Mouse (Mus musculus): Measurements from ENCODE around the gene Paqr5. TPM values are rescaled to one million over a fixed set of nuclear protein-coding genes. Genes with fewer than 3 reads are reported as not detected.

Gene Paqr5
- polyA plus RNA-seq, 1 experiment: not detected

DNA sequence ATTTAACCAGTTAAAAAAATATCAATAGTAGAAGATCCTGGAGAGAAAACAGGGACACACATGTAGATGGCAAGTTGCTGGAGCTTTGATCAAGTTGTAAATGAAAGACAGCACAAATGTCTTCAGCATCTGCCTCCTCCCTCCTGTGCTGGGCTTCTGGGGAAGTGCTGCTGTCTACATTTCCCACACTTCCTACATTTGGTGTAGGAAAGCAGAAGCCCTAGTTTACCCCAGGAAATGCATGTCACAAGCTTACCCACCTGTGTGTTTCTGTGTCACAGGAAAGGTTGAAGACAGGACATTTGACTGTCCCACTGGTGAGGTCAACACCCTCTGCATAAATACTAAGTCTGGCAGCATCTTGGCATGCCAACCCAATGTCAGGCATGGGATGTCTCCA is 71.9 kb downstream of the Paqr5 start:
- Histone ChIP-seq H3K4me3 (ENCODE audit: insufficient read depth, low read depth, low read length) (no peak overlapping the region), H3K4me1 (ENCODE audit: control insufficient read depth, insufficient read depth, insufficient read length, low read length) (peaks cover under 1% of the 10 kb centered on the region; the same call in 1 of the 2 replicates), H3K27ac (replicated peaks; ENCODE audit: low read depth, low read length) (no peak overlapping the region)

GRCm38 (mm10) chr9:61952241-61952640 is 74.4 kb downstream of the Paqr5 start:
- Histone ChIP-seq H3K4me1 (ENCODE audit: control insufficient read depth, insufficient read depth, insufficient read length, low read length) (no peaks in the 10 kb centered on the region), H3K27ac (replicated peaks; ENCODE audit: low read depth, low read length) (no peak overlapping the region), H3K4me3 (ENCODE audit: insufficient read depth, low read depth, low read length) (no peak overlapping the region)

DNA sequence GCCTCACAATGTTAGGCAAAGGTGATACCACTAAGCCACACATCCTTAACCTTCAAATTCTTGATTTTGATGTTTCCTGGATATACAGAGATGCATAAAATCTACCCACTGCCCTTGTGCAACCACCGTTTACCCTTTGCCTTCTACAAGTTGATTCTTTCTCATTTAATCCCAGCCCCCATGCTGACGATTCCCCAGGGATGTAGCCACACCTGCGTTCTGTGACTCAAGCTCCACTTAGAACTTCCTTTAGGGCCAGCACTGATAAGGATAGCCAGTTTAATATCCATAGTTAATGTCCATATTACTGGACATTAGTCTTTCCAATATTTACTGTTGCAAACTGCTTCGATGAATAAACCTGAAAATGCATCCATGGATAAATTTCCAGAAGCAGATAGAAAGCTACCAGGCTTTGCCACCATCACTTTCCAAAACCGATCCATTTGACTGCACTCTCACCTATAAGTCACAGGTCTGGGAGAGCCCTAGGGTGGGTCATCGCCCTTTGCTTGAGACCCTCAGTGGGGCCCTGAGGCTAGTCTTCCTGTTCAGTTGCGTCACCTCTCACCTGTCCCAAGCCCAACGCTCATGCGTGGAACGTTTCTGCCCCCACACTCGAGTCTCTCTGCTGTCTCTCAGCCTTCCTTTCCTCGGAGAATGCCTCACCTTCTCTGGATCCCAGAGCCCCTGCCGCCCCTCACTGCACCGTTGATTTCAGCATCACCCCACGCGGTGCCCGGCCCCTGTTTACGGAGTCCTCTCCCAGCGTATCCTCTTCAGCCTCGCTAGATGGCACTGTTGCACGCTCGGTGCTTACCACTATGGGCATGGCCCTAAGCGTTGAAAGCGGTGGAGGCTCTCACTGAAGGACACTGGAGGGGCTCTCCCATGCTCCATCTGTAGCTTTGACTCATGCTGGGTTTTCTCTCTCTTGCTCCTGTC is 79.0 kb downstream of the Paqr5 start:
- Histone ChIP-seq H3K4me1 (ENCODE audit: control insufficient read depth, insufficient read depth, insufficient read length, low read length) (no peaks in the 10 kb centered on the region), H3K27ac (replicated peaks; ENCODE audit: low read depth, low read length) (peak overlapping the region; percentile 93), H3K4me3 (ENCODE audit: insufficient read depth, low read depth, low read length) (peak overlapping the region; percentile 66)

DNA sequence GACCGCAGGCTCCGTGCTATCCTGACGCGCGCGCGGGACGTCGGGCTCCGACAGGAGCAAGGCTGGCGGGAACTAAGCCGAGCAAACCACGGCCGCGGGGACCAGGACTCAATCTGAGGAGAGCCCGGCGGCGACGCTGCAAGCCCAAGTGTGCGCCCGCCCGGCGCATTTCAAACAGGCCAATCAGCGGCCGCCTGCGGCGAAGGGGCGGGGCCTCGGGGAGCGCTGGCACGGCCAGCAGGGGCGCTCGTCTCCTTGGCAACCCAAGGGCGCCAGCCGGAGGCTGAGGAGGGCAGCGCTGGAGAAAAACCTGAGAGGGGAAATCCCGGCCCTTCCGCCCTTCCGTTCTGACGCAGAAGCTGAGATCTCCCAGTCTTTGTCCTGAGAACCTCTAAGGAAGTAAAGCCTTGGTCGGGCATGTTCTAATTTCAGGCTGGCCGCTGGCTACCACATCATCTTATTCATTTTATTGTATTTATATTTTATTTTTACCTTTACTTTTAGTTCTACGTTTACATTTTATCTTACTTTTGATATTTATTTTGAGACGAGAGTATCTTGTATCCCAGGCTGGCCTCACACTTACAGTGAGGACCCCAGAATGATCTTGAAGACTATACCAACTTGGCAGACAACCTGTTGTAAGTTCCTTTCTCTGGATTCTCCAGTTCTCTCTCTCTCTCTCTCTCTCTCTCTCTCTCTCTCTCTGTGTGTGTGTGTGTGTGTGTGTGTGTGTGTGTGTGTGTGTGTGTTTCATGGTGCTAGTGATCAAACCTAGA is 79.8 kb downstream of the Paqr5 start, which contains the start of gene Kif23:
Gene Kif23 (minus strand): TSS at position 152 of the 779 bp plus-strand sequence.
- Histone ChIP-seq H3K4me1 (ENCODE audit: control insufficient read depth, insufficient read depth, insufficient read length, low read length) (no peaks in the 10 kb centered on the region), H3K4me3 (ENCODE audit: insufficient read depth, low read depth, low read length) (peak within 1 kb of the TSS; percentile 82), H3K27ac (replicated peaks; ENCODE audit: low read depth, low read length) (peak within 1 kb of the TSS; percentile 93)

DNA sequence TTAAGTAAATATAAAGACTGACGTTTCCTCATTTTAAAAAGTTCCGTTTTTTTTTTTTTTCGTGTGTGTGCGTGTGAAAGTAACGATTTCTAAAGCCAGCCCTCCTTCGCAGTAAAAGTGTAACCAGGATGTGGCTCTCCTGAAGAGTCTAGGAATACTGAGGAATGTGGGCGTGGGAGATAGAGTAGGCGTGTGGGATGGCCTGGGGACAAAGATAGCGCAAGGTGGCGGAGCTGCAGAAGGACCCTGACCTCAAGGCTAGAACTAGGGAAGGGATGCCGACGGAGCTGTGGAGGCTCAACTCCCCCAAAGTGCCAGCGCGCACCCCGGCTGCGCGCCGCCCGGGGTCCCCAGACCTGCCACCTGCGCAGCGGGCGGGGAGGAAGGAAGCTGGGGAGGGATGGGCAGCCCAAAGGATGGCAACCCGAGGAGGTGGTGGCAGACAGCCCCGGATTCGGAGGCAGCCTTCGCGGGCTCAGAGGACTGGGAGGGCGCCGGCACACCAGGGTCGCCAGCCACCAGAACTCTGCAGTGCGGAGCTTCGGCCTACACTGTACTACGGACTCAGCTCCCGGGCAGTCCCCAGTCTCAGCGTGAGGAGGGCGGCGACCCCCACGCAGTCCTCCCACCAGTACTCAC is 80.6 kb downstream of the Paqr5 start:
- Histone ChIP-seq H3K27ac (replicated peaks; ENCODE audit: low read depth, low read length) (no peak overlapping the region), H3K4me1 (ENCODE audit: control insufficient read depth, insufficient read depth, insufficient read length, low read length) (no peaks in the 10 kb centered on the region), H3K4me3 (ENCODE audit: insufficient read depth, low read depth, low read length) (peak overlapping the region; percentile 82)

DNA sequence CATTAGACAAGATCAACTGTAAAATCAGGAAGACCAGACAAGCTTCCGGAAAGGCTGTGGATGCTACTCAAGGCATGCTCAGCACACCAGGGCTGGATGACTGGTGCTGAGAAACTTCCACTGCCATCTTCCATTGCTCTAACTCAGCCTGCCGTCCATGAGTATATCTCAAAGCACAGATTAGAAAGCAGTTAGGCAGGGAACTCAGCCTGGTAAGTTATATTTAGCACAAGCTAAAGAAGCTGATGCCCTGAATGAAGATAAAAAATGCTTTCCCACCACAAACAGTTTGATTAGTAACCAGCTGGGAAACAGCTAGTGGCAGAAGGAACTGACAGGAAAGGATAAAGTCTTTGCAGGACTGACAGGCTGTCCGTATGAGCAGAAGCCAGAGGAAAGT is 85.6 kb downstream of the Paqr5 start:
- H3K27ac ChIP-seq (replicated peaks; ENCODE audit: low read depth, low read length): no peak overlapping the region
- H3K4me1 ChIP-seq (ENCODE audit: control insufficient read depth, insufficient read depth, insufficient read length, low read length): no peaks in the 10 kb centered on the region
- no peak overlapping the region for H3K4me3 ChIP-seq (ENCODE audit: insufficient read depth, low read depth, low read length)

DNA sequence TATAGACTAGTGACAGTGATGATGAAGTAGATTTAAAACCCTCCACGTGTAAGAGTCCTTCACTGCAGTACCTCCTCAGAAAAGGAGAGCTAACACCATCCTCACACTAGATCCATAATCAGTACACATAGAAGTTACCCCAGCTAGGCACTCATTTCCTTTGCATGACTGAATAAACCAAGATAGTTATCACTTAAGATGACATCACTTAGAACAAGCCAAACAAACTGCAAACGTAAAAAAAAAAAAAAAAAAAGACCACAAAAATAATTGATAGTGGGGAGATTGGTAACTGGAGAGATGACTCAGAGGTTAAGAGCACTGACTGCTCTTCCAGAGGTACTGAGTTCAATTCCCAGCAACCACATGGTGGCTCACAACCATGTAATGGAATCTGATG is 93.3 kb downstream of the Paqr5 start:
- no peak overlapping the region for H3K4me3 ChIP-seq (ENCODE audit: insufficient read depth, low read depth, low read length)
- H3K4me1 ChIP-seq (ENCODE audit: control insufficient read depth, insufficient read depth, insufficient read length, low read length): no peaks in the 10 kb centered on the region
- no peak overlapping the region for H3K27ac ChIP-seq (replicated peaks; ENCODE audit: low read depth, low read length)

- no peak overlapping the region for H3K27ac ChIP-seq (replicated peaks; ENCODE audit: low read depth, low read length)
- no peaks in the 10 kb centered on the region for H3K4me1 ChIP-seq (ENCODE audit: control insufficient read depth, insufficient read depth, insufficient read length, low read length)
- H3K4me3 ChIP-seq (ENCODE audit: insufficient read depth, low read depth, low read length): no peak overlapping the region
Observed at GRCm38 (mm10) chr9:61932009-61932408, 94.6 kb downstream of the Paqr5 start.

- Histone ChIP-seq H3K4me3 (ENCODE audit: insufficient read depth, low read depth, low read length) (no peak overlapping the region), H3K4me1 (ENCODE audit: control insufficient read depth, insufficient read depth, insufficient read length, low read length) (no peaks in the 10 kb centered on the region)
Observed at GRCm38 (mm10) chr9:61925086-61925660, 101.5 kb downstream of the Paqr5 start.

DNA sequence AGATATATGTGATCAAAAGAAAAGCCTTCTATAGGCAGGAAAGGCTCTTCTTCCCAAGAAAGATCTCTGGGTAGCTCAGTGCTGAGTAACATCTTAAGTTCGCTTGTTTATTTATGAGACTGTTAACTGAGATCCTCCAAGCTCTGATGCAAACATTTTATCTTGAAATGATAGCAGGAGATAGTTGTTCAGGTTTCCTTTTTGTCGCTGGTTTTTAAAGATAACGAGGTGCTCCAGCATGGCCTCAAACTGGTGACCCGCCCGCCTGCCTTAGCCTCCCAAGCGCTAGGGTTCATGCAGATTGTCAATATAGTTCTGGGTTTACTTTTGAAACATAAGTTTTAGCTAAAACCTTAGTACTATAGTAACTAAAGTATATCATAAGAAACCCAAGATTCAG is 106.3 kb downstream of the Paqr5 start:
- Histone ChIP-seq H3K4me1 (ENCODE audit: control insufficient read depth, insufficient read depth, insufficient read length, low read length) (no peaks in the 10 kb centered on the region), H3K27ac (replicated peaks; ENCODE audit: low read depth, low read length) (no peak overlapping the region), H3K4me3 (ENCODE audit: insufficient read depth, low read depth, low read length) (no peak overlapping the region)

More at GRCm38 (mm10) chr9:61925086-61925660, 101.5 kb downstream of the Paqr5 start:
- H3K27ac ChIP-seq (replicated peaks; ENCODE audit: low read depth, low read length): no peak overlapping the region

DNA sequence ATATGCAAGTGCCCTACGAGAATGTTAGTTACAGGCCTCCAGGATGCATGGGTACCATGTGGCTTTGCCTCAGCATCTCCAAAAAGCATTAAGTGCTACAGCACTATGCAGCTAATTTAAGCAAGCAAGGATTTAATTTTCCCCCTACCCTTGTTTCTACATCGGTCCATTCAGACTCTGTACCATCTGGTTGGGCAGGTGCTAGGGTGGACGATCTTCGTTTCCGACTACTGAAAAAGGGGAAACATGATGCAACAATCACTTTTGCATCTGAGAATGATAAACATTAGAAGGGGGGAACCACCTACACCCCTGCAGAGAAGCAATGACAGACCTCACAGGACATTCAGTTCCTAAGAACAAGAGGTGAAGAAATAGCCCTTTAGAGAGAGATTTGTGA is 107.2 kb downstream of the Paqr5 start:
- Histone ChIP-seq H3K27ac (replicated peaks; ENCODE audit: low read depth, low read length) (no peak overlapping the region), H3K4me1 (ENCODE audit: control insufficient read depth, insufficient read depth, insufficient read length, low read length) (no peaks in the 10 kb centered on the region), H3K4me3 (ENCODE audit: insufficient read depth, low read depth, low read length) (no peak overlapping the region)

- no peak overlapping the region for H3K27ac ChIP-seq (replicated peaks; ENCODE audit: low read depth, low read length)
- H3K4me3 ChIP-seq (ENCODE audit: insufficient read depth, low read depth, low read length): no peak overlapping the region
- H3K4me1 ChIP-seq (ENCODE audit: control insufficient read depth, insufficient read depth, insufficient read length, low read length): no peaks in the 10 kb centered on the region
Observed at GRCm38 (mm10) chr9:61917436-61917835, 109.2 kb downstream of the Paqr5 start.

DNA sequence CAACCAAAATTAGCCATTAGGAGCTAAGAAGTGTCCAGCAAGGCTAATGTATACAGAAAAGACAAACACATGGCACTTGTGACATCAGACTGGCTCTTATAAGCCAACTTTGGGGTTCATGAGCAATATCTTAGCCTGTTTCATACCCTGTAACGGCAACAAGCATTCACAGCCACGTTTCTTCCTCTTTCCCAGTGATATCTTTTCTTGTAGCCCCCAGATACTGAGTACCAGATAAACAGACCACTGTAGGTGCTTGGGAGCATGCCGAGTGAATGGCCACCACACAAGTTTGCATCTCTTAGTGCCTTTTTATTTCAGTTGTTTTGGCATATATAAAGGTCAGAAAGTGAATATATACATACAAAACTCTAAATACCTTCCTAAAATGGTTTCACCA is 109.7 kb downstream of the Paqr5 start:
- H3K4me1 ChIP-seq (ENCODE audit: control insufficient read depth, insufficient read depth, insufficient read length, low read length): no peaks in the 10 kb centered on the region
- no peak overlapping the region for H3K4me3 ChIP-seq (ENCODE audit: insufficient read depth, low read depth, low read length)
- H3K27ac ChIP-seq (replicated peaks; ENCODE audit: low read depth, low read length): no peak overlapping the region

DNA sequence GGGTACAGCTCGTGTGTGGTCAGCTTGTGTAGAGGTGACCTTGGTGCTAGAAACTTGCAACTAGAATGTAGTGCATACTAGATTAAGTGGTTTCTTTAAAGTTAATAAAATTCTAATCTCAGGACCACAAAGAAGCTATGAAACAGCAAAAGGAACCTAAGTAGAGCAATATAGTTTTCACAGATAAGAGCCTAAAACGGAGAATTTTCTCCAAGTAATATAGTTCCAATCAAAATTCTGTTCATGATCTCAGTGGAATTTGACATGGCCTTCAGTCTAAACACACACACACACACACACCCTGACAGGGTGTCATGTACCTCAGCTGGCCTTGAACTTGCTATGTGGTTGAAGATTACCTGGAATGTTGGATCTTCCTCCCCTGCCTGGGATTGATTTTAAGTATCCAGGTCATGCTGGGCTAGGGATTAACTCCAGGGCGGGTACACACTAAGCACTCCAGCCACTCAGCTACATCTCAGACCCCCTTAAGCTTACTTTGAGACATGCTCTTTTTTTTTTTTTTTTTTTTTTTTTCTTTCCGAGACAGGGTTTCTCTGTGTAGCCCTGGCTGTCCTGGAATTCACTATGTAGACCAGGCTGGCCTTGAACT is 111.2 kb downstream of the Paqr5 start:
- Histone ChIP-seq H3K4me1 (ENCODE audit: control insufficient read depth, insufficient read depth, insufficient read length, low read length) (no peaks in the 10 kb centered on the region), H3K4me3 (ENCODE audit: insufficient read depth, low read depth, low read length) (0 out of 2 replicates have a peak overlapping the region, but pooled peaks have one; percentile 64), H3K27ac (replicated peaks; ENCODE audit: low read depth, low read length) (no peak overlapping the region)

All from brown adipose tissue, adult 24 weeks (tissue).